Mouse (Mus musculus) layer of hippocampus, postnatal 36 days (tissue): ENCODE measurements around the gene Sox1. TPM values are rescaled to one million over a fixed set of nuclear protein-coding genes. Genes with fewer than 3 reads are reported as not detected.

Experiments used
- DNase-seq, 2 experiments: peaks; one replicate each; pipeline ENCODE4 v3.0.0; 2022
- microRNA-seq, 2 experiments: library from miRNA; unstranded; fragments of <30 nt; microRNA quantifications; one replicate each; pipeline ENCODE4 v1.2.0; 2021
- total RNA-seq, 2 experiments: library from RNA; stranded (reverse); gene quantifications; 2 replicates each; pipeline ENCODE4 v1.2.3; 2021

Gene Sox1
- total RNA-seq, 2 experiments from 2014 or later = 9.7 to 10.0 TPM

GRCm38 (mm10) chr8:12427346-12427745, 32.3 kb downstream of the Sox1 start:
- DNase-seq = no peak

- no peak for DNase-seq
Observed at GRCm38 (mm10) chr8:12427886-12428799, 33.0 kb downstream of the Sox1 start.

GRCm38 (mm10) chr8:12428931-12429330, 33.8 kb downstream of the Sox1 start:
- DNase-seq = no peak

- DNase-seq = no peak
Observed at GRCm38 (mm10) chr8:12429601-12430172, 34.6 kb downstream of the Sox1 start.

GRCm38 (mm10) chr8:12430173-12430899, 35.2 kb downstream of the Sox1 start:
- peak; percentile 60 to 64 for DNase-seq

- DNase-seq = no peak
Observed at GRCm38 (mm10) chr8:12430900-12431737, 36.0 kb downstream of the Sox1 start.

- DNase-seq = no peak
Observed at GRCm38 (mm10) chr8:12431738-12432055, 36.6 kb downstream of the Sox1 start.

- peak in 1 of 2 experiments; percentile 27 for DNase-seq
Observed at GRCm38 (mm10) chr8:12432546-12432945, 37.5 kb downstream of the Sox1 start.

GRCm38 (mm10) chr8:12434771-12435170, 39.7 kb downstream of the Sox1 start:
- no peak for DNase-seq

GRCm38 (mm10) chr8:12438021-12438420, 42.9 kb downstream of the Sox1 start:
- no peak for DNase-seq

GRCm38 (mm10) chr8:12439044-12439443, 43.9 kb downstream of the Sox1 start:
- no peak for DNase-seq

GRCm38 (mm10) chr8:12439846-12440245, 44.8 kb downstream of the Sox1 start:
- DNase-seq = no peak

- DNase-seq = no peak
Observed at GRCm38 (mm10) chr8:12440997-12441396, 45.9 kb downstream of the Sox1 start.

GRCm38 (mm10) chr8:12445258-12445657, 50.2 kb downstream of the Sox1 start:
- DNase-seq = no peak

- no peak for DNase-seq
Observed at GRCm38 (mm10) chr8:12445926-12446680, 51.0 kb downstream of the Sox1 start.

Small RNA genes lying within 50 kb of the gene (microRNA-seq; reads per million reads assigned to microRNA genes)
- gene Gm25239 = 0 reads per million in 2 experiments

Other genes with a start within 250 kb of the Sox1 start
- not detected for gene A230072I06Rik, start 116.5 kb upstream of the Sox1 start, total RNA-seq
- gene Spaca7, start 177.7 kb downstream of the Sox1 start, total RNA-seq = not detected